Mouse (Mus musculus) neural tube, embryonic 12.5 days (tissue): ENCODE measurements around the gene Hhat. TPM values are rescaled to one million over a fixed set of nuclear protein-coding genes. Genes with fewer than 3 reads are reported as not detected.

Source experiments
- ATAC-seq: fragments of 200-750 bp; cut with Nextera tagmentation; 2 replicates; pipeline ENCODE4 v1.8.0; 2017; ENCODE audit warnings: low read depth, mild to moderate bottlenecking, moderate TSS enrichment, moderate library complexity; ENCODE audit not compliant: low FRiP score
- H3K27ac ChIP-seq: fragments of 300-500 bp; sonication (generic); 2 replicates; pipeline ENCODE4 v1.5.1; 2016
- H3K27me3 ChIP-seq: fragments of 300-500 bp; sonication (generic); replicated peaks from 2 replicates; pipeline ENCODE4 v1.6.1; 2016; ENCODE audit warnings: mild to moderate bottlenecking
- H3K36me3 ChIP-seq: fragments of 300-500 bp; sonication (generic); 2 replicates; pipeline ENCODE4 v1.6.1; 2016; ENCODE audit warnings: mild to moderate bottlenecking
- H3K4me1 ChIP-seq: fragments of 300-500 bp; sonication (generic); 2 replicates; pipeline ENCODE4 v1.6.1; 2016
- H3K4me2 ChIP-seq: fragments of 300-500 bp; sonication (generic); replicated peaks from 2 replicates; pipeline ENCODE4 v1.6.1; 2016; ENCODE audit warnings: mild to moderate bottlenecking
- H3K4me3 ChIP-seq: fragments of 300-500 bp; sonication (generic); 2 replicates; pipeline ENCODE4 v1.5.1; 2016
- H3K9ac ChIP-seq: fragments of 300-500 bp; sonication (generic); 2 replicates; pipeline ENCODE4 v1.6.1; 2016; ENCODE audit warnings: mild to moderate bottlenecking
- H3K9me3 ChIP-seq: fragments of 300-500 bp; sonication (generic); 2 replicates; pipeline ENCODE4 v1.6.1; 2016; ENCODE audit warnings: mild to moderate bottlenecking
- WGBS: fragments of 180-500 bp; shearing (Covaris S2); methylation state at CpG from one replicate; pipeline ENCODE4 v1.1.7; 2016; 5-methylcytosine and 5-hydroxymethylcytosine counted together
- polyA plus RNA-seq: library from polyadenylated mRNA; unstranded; fragments of >200 nt; fragmentation: Nextera tagmentation; extraction: Ambion mirVana; gene quantifications from 2 replicates; pipeline ENCODE4 v1.2.1, GENCODE M21; 2016

Gene Hhat
- polyA plus RNA-seq, 1 experiment from 2014 or later, result 7.2 TPM

DNA sequence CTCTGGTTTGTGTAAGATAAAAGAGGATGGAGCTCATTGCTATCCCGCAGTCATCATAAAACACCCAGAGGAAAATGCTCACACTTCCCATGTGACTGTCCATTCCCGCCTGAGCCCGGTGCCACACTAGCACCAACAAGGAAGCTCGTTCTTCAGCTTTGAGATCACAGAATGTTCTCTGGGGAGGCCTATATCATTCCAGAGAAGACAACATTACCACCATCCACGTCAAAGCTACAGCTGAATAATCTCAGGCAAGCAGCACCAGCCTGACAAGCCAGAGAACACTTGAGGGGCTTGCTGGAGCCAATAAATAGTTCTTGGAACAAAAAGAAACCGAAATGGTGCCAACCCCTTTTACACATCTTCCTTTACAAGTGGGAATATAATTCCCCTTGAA, 113.6 kb downstream of the Hhat start:
- 64% methylated on average over 6 of the region's 6 CpGs for WGBS
- no peaks in the 10 kb centered on the region for H3K4me1 ChIP-seq

GRCm38 (mm10) chr1:192651981-192652605, 118.9 kb downstream of the Hhat start:
- no peak overlapping the region for H3K4me3 ChIP-seq
- no peak overlapping the region for H3K27ac ChIP-seq
- no peaks in the 10 kb centered on the region for H3K9me3 ChIP-seq
- H3K36me3 ChIP-seq, result no peaks in the 10 kb centered on the region
- H3K4me2 ChIP-seq, result no peak overlapping the region
- 82% methylated on average over 8 of the region's 8 CpGs for WGBS
- no peaks in the 10 kb centered on the region for H3K4me1 ChIP-seq
- no peak for ATAC-seq
- no peaks in the 10 kb centered on the region for H3K27me3 ChIP-seq
- no peak overlapping the region for H3K9ac ChIP-seq

More for the DNA sequence above, 113.6 kb downstream of the Hhat start:
- H3K9ac ChIP-seq, result no peak overlapping the region
- no peak overlapping the region for H3K4me2 ChIP-seq
- H3K27ac ChIP-seq, result no peak overlapping the region
- peaks cover 2% of the 10 kb centered on the region; the same call in 1 of the 2 replicates for H3K36me3 ChIP-seq
- no peaks in the 10 kb centered on the region for H3K9me3 ChIP-seq
- no peak overlapping the region for H3K4me3 ChIP-seq
- no peaks in the 10 kb centered on the region for H3K27me3 ChIP-seq
- no peak for ATAC-seq

- Histone ChIP-seq H3K9me3 (no peaks in the 10 kb centered on the region), H3K27me3 (no peaks in the 10 kb centered on the region), H3K4me3 (no peak overlapping the region), H3K36me3 (no peaks in the 10 kb centered on the region), H3K4me2 (no peak overlapping the region), H3K9ac (no peak overlapping the region), H3K27ac (no peak overlapping the region), H3K4me1 (no peaks in the 10 kb centered on the region)
- no peak for ATAC-seq
- 85% methylated on average over 7 of the region's 7 CpGs for WGBS
These were observed 120.4 kb downstream of the Hhat start for GRCm38 (mm10) chr1:192650586-192650985.

- 86% methylated on average over 4 of the region's 4 CpGs for WGBS
- H3K27ac ChIP-seq, result no peak overlapping the region
- no peaks in the 10 kb centered on the region for H3K4me1 ChIP-seq
- no peak overlapping the region for H3K4me2 ChIP-seq
- H3K9me3 ChIP-seq, result no peaks in the 10 kb centered on the region
- no peaks in the 10 kb centered on the region for H3K27me3 ChIP-seq
- no peak for ATAC-seq
- H3K4me3 ChIP-seq, result no peak overlapping the region
- H3K9ac ChIP-seq, result no peak overlapping the region
- no peaks in the 10 kb centered on the region for H3K36me3 ChIP-seq
These were observed 121.0 kb downstream of the Hhat start for GRCm38 (mm10) chr1:192650023-192650422.

GRCm38 (mm10) chr1:192649233-192649632, 121.8 kb downstream of the Hhat start:
- no peaks in the 10 kb centered on the region for H3K36me3 ChIP-seq
- 80% methylated on average over 3 of the region's 3 CpGs for WGBS

GRCm38 (mm10) chr1:192647361-192647760, 123.7 kb downstream of the Hhat start:
- no peak overlapping the region for H3K4me2 ChIP-seq
- H3K4me1 ChIP-seq, result no peaks in the 10 kb centered on the region
- H3K36me3 ChIP-seq, result no peaks in the 10 kb centered on the region
- no peak for ATAC-seq
- no peak overlapping the region for H3K9ac ChIP-seq
- no peaks in the 10 kb centered on the region for H3K27me3 ChIP-seq
- no peak overlapping the region for H3K27ac ChIP-seq
- no peaks in the 10 kb centered on the region for H3K9me3 ChIP-seq
- no peak overlapping the region for H3K4me3 ChIP-seq
- 65% methylated on average over 2 of the region's 2 CpGs for WGBS

More at GRCm38 (mm10) chr1:192649233-192649632, 121.8 kb downstream of the Hhat start:
- Histone ChIP-seq H3K27me3 (no peaks in the 10 kb centered on the region), H3K9ac (no peak overlapping the region), H3K9me3 (no peaks in the 10 kb centered on the region), H3K4me3 (no peak overlapping the region), H3K4me2 (no peak overlapping the region), H3K27ac (no peak overlapping the region), H3K4me1 (no peaks in the 10 kb centered on the region)
- ATAC-seq, result no peak

GRCm38 (mm10) chr1:192642126-192642525, 128.9 kb downstream of the Hhat start:
- Histone ChIP-seq H3K4me1 (no peaks in the 10 kb centered on the region), H3K27ac (no peak overlapping the region), H3K9ac (no peak overlapping the region), H3K4me3 (no peak overlapping the region), H3K27me3 (no peaks in the 10 kb centered on the region), H3K9me3 (no peaks in the 10 kb centered on the region), H3K36me3 (no peaks in the 10 kb centered on the region), H3K4me2 (no peak overlapping the region)
- ATAC-seq, result no peak
- WGBS, result 78% methylated on average over 2 of the region's 2 CpGs

- no peaks in the 10 kb centered on the region for H3K4me1 ChIP-seq
- H3K4me3 ChIP-seq, result no peak overlapping the region
- H3K27me3 ChIP-seq, result no peaks in the 10 kb centered on the region
- H3K9ac ChIP-seq, result no peak overlapping the region
- WGBS, result 73% methylated on average over 3 of the region's 3 CpGs
- no peak for ATAC-seq
- H3K36me3 ChIP-seq, result no peaks in the 10 kb centered on the region
- H3K27ac ChIP-seq, result no peak overlapping the region
- no peaks in the 10 kb centered on the region for H3K9me3 ChIP-seq
- H3K4me2 ChIP-seq, result no peak overlapping the region
These were observed 131.8 kb downstream of the Hhat start for GRCm38 (mm10) chr1:192639175-192639574.

DNA sequence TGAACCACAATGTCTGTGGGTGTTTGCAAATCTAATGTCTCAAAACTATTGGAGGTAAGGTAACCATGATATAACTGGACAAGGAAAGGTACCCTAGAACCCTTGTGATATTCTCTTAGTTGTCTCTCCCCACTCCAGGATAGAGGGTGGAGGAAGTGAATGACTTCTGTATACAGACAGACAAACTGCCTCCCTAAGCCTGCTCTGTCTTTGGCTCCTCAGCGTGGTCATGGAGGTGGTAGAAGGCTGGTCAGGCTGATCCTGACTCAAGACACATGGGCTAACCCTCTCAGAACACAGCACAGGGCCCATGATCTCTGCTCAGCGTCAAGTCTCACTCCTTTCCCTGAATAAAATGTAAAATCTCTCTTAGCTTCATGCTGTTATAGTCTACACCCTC, 149.2 kb downstream of the Hhat start:
- no peak overlapping the region for H3K27ac ChIP-seq
- no peak overlapping the region for H3K4me2 ChIP-seq
- no peaks in the 10 kb centered on the region for H3K4me1 ChIP-seq
- H3K27me3 ChIP-seq, result no peaks in the 10 kb centered on the region
- ATAC-seq, result no peak
- H3K36me3 ChIP-seq, result no peaks in the 10 kb centered on the region
- no peaks in the 10 kb centered on the region for H3K9me3 ChIP-seq
- WGBS, result 88% methylated on average over 2 of the region's 2 CpGs
- no peak overlapping the region for H3K9ac ChIP-seq
- no peak overlapping the region for H3K4me3 ChIP-seq

DNA sequence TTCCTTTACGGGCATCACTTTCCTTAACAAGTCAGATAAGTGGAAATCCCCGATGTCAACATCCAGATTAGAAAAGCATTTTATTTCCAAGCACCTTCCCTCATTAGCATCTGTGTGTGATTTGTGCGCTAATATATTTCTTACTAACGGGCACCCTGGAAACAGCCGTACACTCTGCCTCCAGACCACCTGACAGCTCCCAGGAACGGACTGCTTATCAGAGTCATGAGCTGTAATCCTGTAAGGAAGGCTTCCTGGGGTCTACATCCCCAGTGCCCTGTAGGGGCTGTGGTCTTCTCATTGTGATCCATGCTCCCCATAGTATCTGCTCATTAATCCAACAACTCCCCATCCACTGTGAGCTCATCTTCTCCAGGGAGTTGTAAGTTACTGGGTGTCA, 157.8 kb downstream of the Hhat start:
- ATAC-seq, result no peak
- 70% methylated on average over 6 of the region's 6 CpGs for WGBS
- Histone ChIP-seq H3K9me3 (no peaks in the 10 kb centered on the region), H3K4me1 (no peaks in the 10 kb centered on the region), H3K27ac (no peak overlapping the region), H3K27me3 (no peaks in the 10 kb centered on the region), H3K4me2 (no peak overlapping the region), H3K9ac (no peak overlapping the region), H3K36me3 (no peaks in the 10 kb centered on the region), H3K4me3 (no peak overlapping the region)

DNA sequence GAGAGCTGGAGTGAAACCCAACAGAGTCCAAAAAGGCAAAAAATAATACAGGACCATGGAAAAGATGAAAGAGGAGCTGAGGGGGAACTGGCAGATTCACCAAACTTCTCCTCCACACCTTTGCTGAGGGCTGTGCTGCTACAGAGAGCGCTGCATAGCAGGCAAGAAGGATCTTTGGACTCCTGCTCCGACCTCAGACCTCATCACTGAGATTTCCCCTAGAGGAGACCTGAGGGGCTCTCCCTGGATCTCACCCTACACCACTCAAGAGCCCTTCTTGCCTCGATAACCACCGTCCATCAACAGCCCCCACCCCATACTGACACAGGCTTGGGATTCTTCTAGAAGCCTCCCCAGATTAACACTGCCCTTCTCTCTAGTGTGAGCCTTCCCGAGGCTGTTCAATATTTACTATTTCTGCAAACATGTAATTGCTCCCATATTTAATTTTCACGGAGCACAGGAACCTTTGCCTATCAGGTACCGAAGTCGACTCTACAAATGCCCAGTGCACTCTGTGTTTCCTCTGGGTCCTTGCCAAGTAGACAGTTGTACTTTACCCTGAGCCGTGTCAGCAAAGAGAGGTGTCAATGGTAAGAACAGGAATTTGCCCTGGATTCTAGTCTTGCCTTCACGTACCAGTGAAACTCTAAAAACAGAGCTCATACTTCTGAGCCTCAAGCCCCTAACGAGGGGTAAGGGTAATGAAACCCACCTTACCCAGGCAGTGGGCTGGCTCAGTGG, 158.9 kb downstream of the Hhat start:
- no peak overlapping the region for H3K4me2 ChIP-seq
- H3K27me3 ChIP-seq, result no peaks in the 10 kb centered on the region
- no peak overlapping the region for H3K9ac ChIP-seq
- no peak for ATAC-seq
- H3K4me3 ChIP-seq, result no peak overlapping the region
- H3K4me1 ChIP-seq, result no peaks in the 10 kb centered on the region
- 86% methylated on average over 11 of the region's 11 CpGs for WGBS
- H3K9me3 ChIP-seq, result no peaks in the 10 kb centered on the region
- no peak overlapping the region for H3K27ac ChIP-seq
- H3K36me3 ChIP-seq, result no peaks in the 10 kb centered on the region

- Histone ChIP-seq H3K27ac (no peak overlapping the region), H3K27me3 (no peaks in the 10 kb centered on the region), H3K9ac (no peak overlapping the region), H3K4me3 (no peak overlapping the region), H3K4me2 (no peak overlapping the region), H3K9me3 (no peaks in the 10 kb centered on the region), H3K36me3 (no peaks in the 10 kb centered on the region), H3K4me1 (0 out of 2 replicates have a peak, but pooled peaks cover 7% of the 10 kb centered on the region)
- no peak for ATAC-seq
- WGBS, result 84% methylated on average over 8 of the region's 8 CpGs
These were observed 164.1 kb downstream of the Hhat start for GRCm38 (mm10) chr1:192606876-192607275.

DNA sequence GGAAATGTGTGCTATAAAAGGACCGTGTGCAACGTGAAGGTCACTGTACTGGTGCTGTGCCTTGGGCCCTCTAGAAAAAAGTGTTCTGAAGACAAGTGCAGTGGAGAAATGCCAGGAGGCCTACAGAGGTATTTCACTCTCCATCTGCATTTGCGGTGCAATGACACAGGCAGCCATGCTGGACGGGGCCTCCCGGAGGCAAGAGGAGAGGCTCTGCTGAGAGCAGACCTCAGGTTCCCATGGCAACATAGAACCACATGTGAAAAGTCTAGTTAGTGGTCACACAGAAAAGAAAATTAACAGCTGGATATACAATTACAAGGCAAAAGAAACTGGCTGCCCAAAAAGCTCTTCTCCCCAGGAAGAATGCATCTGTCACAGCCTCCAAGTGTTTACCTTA, 166.6 kb downstream of the Hhat start:
- WGBS, result 44% methylated on average over 5 of the region's 5 CpGs
- Histone ChIP-seq H3K27ac (no peak overlapping the region), H3K4me3 (no peak overlapping the region), H3K9ac (no peak overlapping the region), H3K4me1 (0 out of 2 replicates have a peak, but pooled peaks cover 7% of the 10 kb centered on the region), H3K4me2 (no peak overlapping the region), H3K9me3 (no peaks in the 10 kb centered on the region), H3K27me3 (no peaks in the 10 kb centered on the region), H3K36me3 (no peaks in the 10 kb centered on the region)
- ATAC-seq, result no peak
